Mouse (Mus musculus): Measurements from ENCODE around the gene Dennd2d. TPM values are rescaled to one million over a fixed set of nuclear protein-coding genes. Genes with fewer than 3 reads are reported as not detected.

Dennd2d gene
- 3.8 and 4.3 TPM in 2 replicates for polyA plus RNA-seq (2015; fragmentation: Nextera tagmentation; extraction: Ambion mirVana)

- peak within 1 kb of the TSS; percentile 60 for H3K9ac ChIP-seq
- no peaks in the 10 kb centered on the region; the same call in 1 of the 2 replicates for H3K27me3 ChIP-seq
- no peaks in the 10 kb centered on the region for H3K36me3 ChIP-seq (replicated peaks)
- peak within 1 kb of the TSS; percentile 80 for H3K4me2 ChIP-seq
- 1% methylated on average over 44 of the region's 44 CpGs for WGBS (ENCODE audit: insufficient replicate concordance)
- ATAC-seq (ENCODE audit: insufficient read depth) = peak; percentile 59
- H3K9me3 ChIP-seq (replicated peaks) = no peaks in the 10 kb centered on the region
- H3K27ac ChIP-seq (replicated peaks) = peak within 1 kb of the TSS; percentile 55
- H3K4me3 ChIP-seq (replicated peaks) = peak within 1 kb of the TSS; percentile 68
- H3K4me1 ChIP-seq (replicated peaks) = peaks cover 14% of the 10 kb centered on the region
Measured at GRCm38 (mm10) chr3:106482281-106483081, at the start of gene Dennd2d. Gene Dennd2d (plus strand): TSS chr3:106482405.

GRCm38 (mm10) chr3:106448571-106448970, 33.6 kb upstream of the Dennd2d start:
- H3K4me1 ChIP-seq (replicated peaks) = no peaks in the 10 kb centered on the region
- no peak overlapping the region for H3K4me3 ChIP-seq (replicated peaks)
- H3K27ac ChIP-seq (replicated peaks) = no peak overlapping the region
- H3K4me2 ChIP-seq = no peak overlapping the region
- no peaks in the 10 kb centered on the region for H3K9me3 ChIP-seq (replicated peaks)
- no peaks in the 10 kb centered on the region for H3K36me3 ChIP-seq (replicated peaks)
- ATAC-seq (ENCODE audit: insufficient read depth) = no peak
- H3K9ac ChIP-seq = no peak overlapping the region
- no peaks in the 10 kb centered on the region for H3K27me3 ChIP-seq

DNA sequence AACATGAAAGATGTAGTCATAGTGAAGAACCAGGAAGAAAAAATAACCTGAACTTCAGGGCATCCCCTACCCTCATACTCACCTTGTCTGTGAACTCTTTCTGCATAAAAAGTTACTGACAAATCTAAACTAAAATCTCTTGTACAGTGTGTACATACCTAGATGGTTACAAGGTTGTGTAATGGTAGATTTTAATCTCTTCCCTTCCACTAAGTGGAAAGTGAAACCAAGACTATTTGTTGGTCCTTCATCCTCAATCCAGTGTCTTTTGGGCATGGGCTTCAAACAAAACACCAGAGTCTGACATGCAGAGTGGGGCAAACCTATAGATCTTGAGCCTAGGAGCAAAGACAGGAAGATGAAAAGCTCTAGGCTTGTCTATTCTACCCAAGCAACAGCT, 33.2 kb upstream of the Dennd2d start:
- ATAC-seq (ENCODE audit: insufficient read depth) = no peak
- H3K4me2 ChIP-seq = no peak overlapping the region

DNA sequence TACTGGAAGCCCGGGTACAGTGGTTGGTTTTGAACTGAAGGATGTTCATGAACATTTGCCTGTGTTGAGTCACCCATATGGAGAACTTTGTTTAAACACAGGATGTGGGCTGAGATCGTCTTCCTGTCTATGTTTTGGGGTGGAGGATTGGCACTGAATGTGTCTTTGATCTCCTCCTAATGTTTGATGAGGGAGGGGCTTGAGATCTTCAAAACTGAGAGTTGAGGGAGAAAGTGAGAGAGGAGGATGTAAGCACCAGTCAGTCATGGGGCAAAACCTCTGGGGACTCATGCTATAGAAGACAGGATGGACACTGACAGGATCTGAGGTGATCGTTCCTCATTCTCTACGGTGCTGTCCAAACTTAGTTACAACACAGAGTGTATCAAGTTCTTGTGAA, 32.6 kb upstream of the Dennd2d start:
- 29% methylated on average over 4 of the region's 4 CpGs for WGBS (ENCODE audit: insufficient replicate concordance)
- Histone ChIP-seq H3K9me3 (replicated peaks) (no peaks in the 10 kb centered on the region), H3K36me3 (replicated peaks) (no peaks in the 10 kb centered on the region), H3K9ac (no peak overlapping the region), H3K4me2 (no peak overlapping the region), H3K27me3 (no peaks in the 10 kb centered on the region), H3K4me1 (replicated peaks) (no peaks in the 10 kb centered on the region), H3K4me3 (replicated peaks) (no peak overlapping the region), H3K27ac (replicated peaks) (no peak overlapping the region)
- no peak for ATAC-seq (ENCODE audit: insufficient read depth)

More for the DNA sequence above, 33.2 kb upstream of the Dennd2d start:
- Histone ChIP-seq H3K27ac (replicated peaks) (no peak overlapping the region), H3K4me1 (replicated peaks) (no peaks in the 10 kb centered on the region), H3K9ac (no peak overlapping the region), H3K4me3 (replicated peaks) (no peak overlapping the region), H3K9me3 (replicated peaks) (no peaks in the 10 kb centered on the region), H3K27me3 (no peaks in the 10 kb centered on the region), H3K36me3 (replicated peaks) (no peaks in the 10 kb centered on the region)

- Histone ChIP-seq H3K4me2 (no peak overlapping the region), H3K9ac (no peak overlapping the region), H3K4me1 (replicated peaks) (no peaks in the 10 kb centered on the region), H3K4me3 (replicated peaks) (no peak overlapping the region), H3K36me3 (replicated peaks) (no peaks in the 10 kb centered on the region), H3K27ac (replicated peaks) (no peak overlapping the region), H3K9me3 (replicated peaks) (no peaks in the 10 kb centered on the region), H3K27me3 (no peaks in the 10 kb centered on the region)
- 24% methylated on average over 4 of the region's 4 CpGs for WGBS (ENCODE audit: insufficient replicate concordance)
- ATAC-seq (ENCODE audit: insufficient read depth) = no peak
Measured at GRCm38 (mm10) chr3:106452616-106453015, 29.6 kb upstream of the Dennd2d start.

DNA sequence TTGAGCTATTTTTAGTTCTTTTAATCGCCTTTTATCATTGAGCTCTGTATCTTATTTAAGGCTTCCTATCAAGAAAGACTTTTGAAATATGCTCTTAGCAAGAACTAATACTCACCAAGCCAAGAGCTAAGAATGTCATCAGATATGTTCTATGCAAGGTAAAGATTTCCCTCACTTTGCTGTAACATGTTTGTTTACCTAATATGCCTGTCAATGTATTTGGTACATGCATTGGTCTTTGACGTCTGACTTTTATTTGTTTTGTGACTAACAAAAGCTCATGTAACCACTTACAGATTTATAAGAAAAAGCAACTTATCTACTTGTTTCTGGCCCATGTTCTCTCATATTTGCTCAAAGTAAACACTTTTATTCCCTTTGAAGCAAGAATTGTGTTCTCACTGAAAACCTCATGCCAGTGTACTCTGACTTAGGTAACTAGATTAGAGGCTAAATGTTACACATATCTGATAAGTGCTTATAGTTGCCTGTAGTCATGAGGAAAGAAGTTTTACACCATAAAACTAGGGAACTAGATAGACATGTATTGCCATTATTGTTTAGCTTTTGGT, 24.8 kb upstream of the Dennd2d start:
- no peak for ATAC-seq (ENCODE audit: insufficient read depth)
- Histone ChIP-seq H3K9me3 (replicated peaks) (no peaks in the 10 kb centered on the region), H3K4me1 (replicated peaks) (no peaks in the 10 kb centered on the region), H3K36me3 (replicated peaks) (no peaks in the 10 kb centered on the region), H3K4me3 (replicated peaks) (no peak overlapping the region), H3K27me3 (no peaks in the 10 kb centered on the region), H3K4me2 (no peak overlapping the region), H3K9ac (no peak overlapping the region), H3K27ac (replicated peaks) (no peak overlapping the region)
- WGBS (ENCODE audit: insufficient replicate concordance) = 56% methylated on average over 2 of the region's 2 CpGs

- Histone ChIP-seq H3K9me3 (replicated peaks) (no peaks in the 10 kb centered on the region), H3K9ac (no peak overlapping the region), H3K27ac (replicated peaks) (no peak overlapping the region), H3K4me2 (no peak overlapping the region), H3K36me3 (replicated peaks) (no peaks in the 10 kb centered on the region), H3K4me3 (replicated peaks) (no peak overlapping the region), H3K27me3 (no peaks in the 10 kb centered on the region), H3K4me1 (replicated peaks) (no peaks in the 10 kb centered on the region)
- 27% methylated on average over 2 of the region's 2 CpGs for WGBS (ENCODE audit: insufficient replicate concordance)
- ATAC-seq (ENCODE audit: insufficient read depth) = no peak
Measured at GRCm38 (mm10) chr3:106462059-106462470, 20.1 kb upstream of the Dennd2d start.

- Histone ChIP-seq H3K27ac (replicated peaks) (no peak overlapping the region), H3K4me2 (no peak overlapping the region)
- WGBS (ENCODE audit: insufficient replicate concordance) = 28% methylated on average over 3 of the region's 3 CpGs
Measured at GRCm38 (mm10) chr3:106462493-106462892, 19.7 kb upstream of the Dennd2d start.

GRCm38 (mm10) chr3:106464750-106465149, 17.5 kb upstream of the Dennd2d start:
- 23% methylated on average over 1 of the region's 1 CpGs for WGBS (ENCODE audit: insufficient replicate concordance)
- ATAC-seq (ENCODE audit: insufficient read depth) = 0 out of 2 replicates have a peak, but pooled peaks have one; percentile 12
- no peaks in the 10 kb centered on the region for H3K27me3 ChIP-seq

More at GRCm38 (mm10) chr3:106462493-106462892, 19.7 kb upstream of the Dennd2d start:
- Histone ChIP-seq H3K27me3 (no peaks in the 10 kb centered on the region), H3K9ac (no peak overlapping the region), H3K36me3 (replicated peaks) (no peaks in the 10 kb centered on the region), H3K9me3 (replicated peaks) (no peaks in the 10 kb centered on the region), H3K4me1 (replicated peaks) (no peaks in the 10 kb centered on the region), H3K4me3 (replicated peaks) (no peak overlapping the region)
- ATAC-seq (ENCODE audit: insufficient read depth) = no peak

GRCm38 (mm10) chr3:106474210-106474609, 8.0 kb upstream of the Dennd2d start:
- no peak for ATAC-seq (ENCODE audit: insufficient read depth)
- Histone ChIP-seq H3K9ac (no peak overlapping the region), H3K4me3 (replicated peaks) (no peak overlapping the region), H3K4me1 (replicated peaks) (no peaks in the 10 kb centered on the region), H3K9me3 (replicated peaks) (no peaks in the 10 kb centered on the region), H3K36me3 (replicated peaks) (no peaks in the 10 kb centered on the region), H3K4me2 (no peak overlapping the region), H3K27ac (replicated peaks) (no peak overlapping the region), H3K27me3 (no peaks in the 10 kb centered on the region)
- 31% methylated on average over 4 of the region's 4 CpGs for WGBS (ENCODE audit: insufficient replicate concordance)

More at GRCm38 (mm10) chr3:106464750-106465149, 17.5 kb upstream of the Dennd2d start:
- Histone ChIP-seq H3K9ac (no peak overlapping the region), H3K36me3 (replicated peaks) (no peaks in the 10 kb centered on the region), H3K4me1 (replicated peaks) (no peaks in the 10 kb centered on the region), H3K9me3 (replicated peaks) (no peaks in the 10 kb centered on the region), H3K4me2 (no peak overlapping the region), H3K4me3 (replicated peaks) (no peak overlapping the region), H3K27ac (replicated peaks) (no peak overlapping the region)

GRCm38 (mm10) chr3:106476863-106477262, 5.3 kb upstream of the Dennd2d start:
- ATAC-seq (ENCODE audit: insufficient read depth) = no peak
- Histone ChIP-seq H3K4me3 (replicated peaks) (no peak overlapping the region), H3K36me3 (replicated peaks) (no peaks in the 10 kb centered on the region), H3K4me1 (replicated peaks) (no peaks in the 10 kb centered on the region), H3K9ac (no peak overlapping the region), H3K9me3 (replicated peaks) (no peaks in the 10 kb centered on the region), H3K27ac (replicated peaks) (no peak overlapping the region), H3K27me3 (no peaks in the 10 kb centered on the region; the same call in 1 of the 2 replicates), H3K4me2 (no peak overlapping the region)
- 30% methylated on average over 1 of the region's 1 CpGs for WGBS (ENCODE audit: insufficient replicate concordance)

All from liver, embryonic 15.5 days (tissue).